Mouse (Mus musculus) T-cell, adult 2 months (primary cell): ENCODE results near the gene Psmb11.
A peak's percentile ranks its signal among the peaks of the same experiment; 100 is the strongest.
"Not testable (repeated sequence)": the region's sequence is repeated elsewhere in the genome, so short reads cannot be mapped to it uniquely, and the experiment has no call there.

ENCODE experiments used
- DNase-seq: peaks from one replicate; pipeline ENCODE4 v3.0.0; 2022; ENCODE audit warnings: low spot score

Psmb11 gene

GRCm38 (mm10) chr14:54603038-54603654, 18.1 kb upstream of the Psmb11 start:
- peak; percentile 96 for DNase-seq

GRCm38 (mm10) chr14:54603686-54604085, 17.5 kb upstream of the Psmb11 start:
- no peak for DNase-seq

DNA sequence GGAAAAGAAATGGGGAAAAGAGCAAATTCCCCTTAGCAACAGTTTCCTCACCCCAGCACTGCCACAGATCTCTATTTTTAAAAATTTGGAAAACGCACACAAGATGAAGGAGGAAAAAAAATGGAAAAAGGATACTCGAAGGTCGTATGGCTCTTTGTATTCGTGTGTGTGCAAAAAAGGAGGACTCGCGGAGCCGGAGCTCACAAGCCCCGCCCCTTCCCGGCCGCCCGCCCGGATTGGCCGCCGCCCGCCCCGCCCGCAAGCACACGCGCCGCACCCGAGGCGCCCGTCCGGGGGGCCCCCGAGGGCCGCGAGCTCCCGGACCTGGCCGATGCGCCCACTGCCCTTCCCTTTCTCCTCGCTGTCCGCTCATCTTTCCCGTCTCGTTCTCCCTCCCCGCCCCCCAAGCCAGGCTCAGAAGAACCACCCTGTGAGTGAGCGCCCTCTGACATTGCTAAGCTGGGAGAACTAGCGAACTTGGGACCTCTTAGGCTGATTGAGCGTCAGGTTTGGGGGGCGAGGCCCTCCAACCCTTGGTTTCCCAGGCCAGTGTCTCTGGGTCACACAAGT, 15.4 kb upstream of the Psmb11 start, which contains the start of gene 4931414P19Rik:
TSS of gene 4931414P19Rik (minus strand) at position 242 of the 570 bp plus-strand sequence.
- peak; percentile 57 for DNase-seq

DNA sequence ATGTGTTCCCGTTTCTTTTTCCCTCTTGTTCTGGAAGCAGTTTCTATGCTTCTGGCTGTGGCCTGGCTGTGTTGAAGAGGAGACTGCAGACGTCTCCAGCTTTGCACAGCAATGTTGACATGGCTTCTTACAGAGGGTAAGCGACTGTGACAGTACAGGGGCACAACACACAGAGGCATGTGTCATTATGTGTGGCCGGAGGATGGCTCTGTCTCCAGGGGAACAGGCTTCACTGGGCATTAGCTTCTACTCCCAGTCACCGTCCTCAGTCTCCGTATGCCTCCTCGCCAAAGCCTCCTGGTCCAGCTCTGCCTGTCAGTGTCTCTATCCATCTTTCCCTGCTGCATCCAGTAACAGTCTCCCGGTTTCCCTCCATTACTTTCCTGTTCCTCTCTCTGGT, 14.0 kb upstream of the Psmb11 start:
- DNase-seq = no peak

DNA sequence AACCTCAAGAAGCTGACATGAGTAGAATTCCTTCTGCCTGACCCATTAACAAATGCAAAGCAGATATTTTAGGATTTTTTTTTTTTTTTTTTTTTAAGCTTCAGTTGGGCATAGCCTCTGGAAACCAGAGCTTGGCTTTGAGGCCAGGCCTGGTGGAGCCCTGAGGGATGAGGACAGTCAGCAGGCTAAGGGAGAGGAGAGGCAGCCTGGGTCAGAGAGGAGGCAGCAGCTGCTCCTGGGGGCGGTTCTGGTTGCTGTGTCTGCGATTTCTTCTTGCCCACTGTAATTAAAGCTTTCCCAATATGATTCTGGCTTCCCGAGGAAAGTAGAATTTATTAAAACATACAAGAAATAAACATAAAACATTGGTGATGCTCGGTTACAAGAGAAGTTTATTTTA, 12.0 kb upstream of the Psmb11 start:
- DNase-seq = no peak

DNA sequence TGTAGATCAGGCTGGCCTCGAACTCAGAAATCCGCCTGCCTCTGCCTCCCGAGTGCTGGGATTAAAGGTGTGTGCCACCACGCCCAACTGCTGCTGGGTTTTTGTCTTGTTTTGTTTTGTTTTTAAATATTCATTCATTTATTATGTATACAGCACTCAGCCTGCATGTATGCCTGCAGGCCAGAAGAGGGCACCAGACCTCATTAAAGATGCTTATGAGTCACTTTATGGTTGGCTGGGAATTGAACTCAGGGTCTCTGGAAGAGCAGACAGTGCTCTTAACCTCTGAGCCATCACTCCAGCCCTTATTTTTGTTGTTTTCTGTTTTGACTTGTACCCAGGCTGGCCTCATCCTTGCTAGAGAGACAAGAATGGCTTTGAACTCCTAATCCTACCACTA, 11.3 kb upstream of the Psmb11 start:
- DNase-seq = peak; percentile 34

DNA sequence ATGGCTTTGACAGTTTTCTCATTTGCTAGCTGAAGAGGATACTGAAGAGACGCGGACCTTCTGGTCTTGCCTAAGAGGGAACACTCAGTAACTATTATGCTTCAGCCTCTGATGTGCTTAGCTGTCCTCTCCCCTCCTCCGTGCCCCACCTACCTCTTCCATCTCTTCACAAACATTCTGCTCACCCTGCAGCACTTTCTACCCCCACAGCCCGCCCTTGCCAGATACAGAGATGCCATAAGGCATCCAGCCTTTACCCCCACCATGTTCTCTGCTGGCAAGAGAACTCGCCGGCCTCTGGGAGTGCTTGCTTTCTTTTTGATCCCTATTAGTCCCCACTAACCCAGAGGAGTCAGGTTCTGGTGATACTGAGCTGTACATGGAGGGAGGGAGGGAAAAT, 10.6 kb upstream of the Psmb11 start:
- DNase-seq = no peak

DNA sequence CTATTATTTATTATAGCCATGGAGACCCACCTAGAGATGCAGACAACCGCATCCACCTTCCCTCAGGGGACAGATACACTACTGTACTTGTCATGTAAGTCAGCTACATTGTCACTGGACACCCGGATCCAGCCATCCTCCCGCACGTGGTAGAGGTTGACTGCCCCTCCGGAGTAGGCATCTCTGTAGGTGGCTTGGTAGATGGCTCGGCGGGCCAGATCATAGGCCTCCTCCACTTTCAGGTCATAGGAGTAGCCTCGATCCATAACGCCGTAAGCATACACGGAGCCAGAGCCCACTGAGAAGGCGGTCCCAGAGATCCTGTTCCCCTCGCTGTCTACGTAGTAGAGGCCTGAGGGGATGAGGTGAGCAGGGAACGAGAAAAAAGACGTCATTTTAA, 7.1 kb upstream of the Psmb11 start:
- DNase-seq = not testable (repeated sequence)

GRCm38 (mm10) chr14:54616226-54616825, 4.9 kb upstream of the Psmb11 start:
- no peak for DNase-seq

GRCm38 (mm10) chr14:54617152-54617896, 3.9 kb upstream of the Psmb11 start:
- DNase-seq = no peak

DNA sequence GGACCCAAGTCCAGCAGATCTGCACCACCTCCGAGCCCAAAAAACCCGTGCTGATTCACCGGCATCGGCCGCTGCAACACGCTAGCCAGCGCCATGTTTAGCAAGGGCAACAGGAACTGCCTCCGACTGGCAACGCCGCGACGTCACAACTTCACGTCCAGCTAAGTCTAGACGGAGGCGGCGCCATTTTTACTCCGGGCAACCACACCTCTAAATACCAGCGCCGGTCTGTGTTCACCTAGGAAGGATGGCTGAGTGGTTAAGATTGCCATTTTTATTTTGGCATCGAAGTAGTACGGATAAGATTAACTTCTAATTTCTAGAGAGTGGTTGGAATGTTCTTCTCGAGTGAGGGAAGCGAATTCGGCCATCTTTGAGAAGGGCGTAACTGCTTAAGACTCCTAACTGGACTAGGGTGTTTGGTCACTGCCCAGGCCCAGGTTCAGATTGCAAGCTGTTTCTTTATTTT, 3.3 kb upstream of the Psmb11 start, which contains the start of gene Psmb5:
TSS of gene Psmb5 (minus strand) at position 126 of the 469 bp plus-strand sequence.
- peak; percentile 87 for DNase-seq

DNA sequence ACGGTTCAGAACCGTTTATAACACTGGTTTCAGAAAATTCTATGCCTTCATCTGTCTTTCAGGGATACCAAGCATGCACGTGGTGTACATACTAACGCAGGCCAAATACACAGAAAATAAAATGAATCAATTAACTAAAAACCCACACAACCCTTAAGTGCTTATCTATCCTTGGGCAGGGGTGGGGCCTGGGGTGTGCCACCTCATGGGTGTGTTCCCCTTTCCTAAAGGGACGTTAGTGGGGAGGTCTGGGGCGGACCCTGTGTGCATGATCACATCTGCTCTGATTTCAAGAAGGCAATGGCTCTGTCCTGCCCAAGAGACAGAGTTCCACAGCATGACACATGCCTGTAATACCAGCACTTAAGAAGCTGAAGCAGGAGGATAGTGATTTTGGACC, 2.1 kb downstream of the Psmb11 start:
- DNase-seq = no peak

GRCm38 (mm10) chr14:54624976-54625375, 3.7 kb downstream of the Psmb11 start:
- no peak for DNase-seq

- no peak for DNase-seq
Observed at GRCm38 (mm10) chr14:54628103-54628502, 6.9 kb downstream of the Psmb11 start.

- DNase-seq = no peak
Observed at GRCm38 (mm10) chr14:54629797-54630196, 8.6 kb downstream of the Psmb11 start.

DNA sequence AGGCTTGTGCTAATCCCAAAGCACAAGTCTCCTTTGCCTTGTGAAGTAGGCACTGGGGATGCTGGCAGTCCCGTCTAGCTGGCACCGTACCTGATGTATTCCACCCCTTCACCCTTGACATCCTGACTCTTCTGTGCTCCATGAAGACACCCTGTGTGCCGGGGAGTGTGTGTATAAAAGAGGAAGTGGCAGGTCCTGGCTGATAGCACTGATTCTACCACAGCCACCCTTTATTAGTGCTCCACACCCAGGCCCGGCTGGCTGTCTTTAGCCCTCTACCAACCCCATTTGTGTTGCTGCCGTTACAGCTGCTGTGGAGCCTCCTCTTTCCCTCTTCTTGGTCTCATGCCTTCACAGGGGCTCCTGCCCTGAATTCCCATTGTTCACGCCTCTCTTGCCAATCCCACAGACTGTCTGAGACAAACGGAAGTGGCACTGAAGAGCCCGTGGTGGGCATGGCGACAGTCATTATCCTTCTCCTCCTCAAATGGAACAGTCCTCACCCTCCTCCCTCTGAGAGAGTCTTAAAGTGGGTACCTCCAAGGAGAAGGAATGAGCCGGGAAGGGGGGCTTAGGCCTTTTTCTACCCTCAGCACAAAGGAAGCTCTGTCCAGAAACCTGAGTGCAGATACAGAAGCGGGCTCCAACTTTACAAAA, 9.5 kb downstream of the Psmb11 start:
- no peak for DNase-seq

- DNase-seq = no peak
Observed at GRCm38 (mm10) chr14:54631240-54631599, 10.0 kb downstream of the Psmb11 start.

- DNase-seq = no peak
Observed at GRCm38 (mm10) chr14:54632252-54632651, 11.0 kb downstream of the Psmb11 start.

DNA sequence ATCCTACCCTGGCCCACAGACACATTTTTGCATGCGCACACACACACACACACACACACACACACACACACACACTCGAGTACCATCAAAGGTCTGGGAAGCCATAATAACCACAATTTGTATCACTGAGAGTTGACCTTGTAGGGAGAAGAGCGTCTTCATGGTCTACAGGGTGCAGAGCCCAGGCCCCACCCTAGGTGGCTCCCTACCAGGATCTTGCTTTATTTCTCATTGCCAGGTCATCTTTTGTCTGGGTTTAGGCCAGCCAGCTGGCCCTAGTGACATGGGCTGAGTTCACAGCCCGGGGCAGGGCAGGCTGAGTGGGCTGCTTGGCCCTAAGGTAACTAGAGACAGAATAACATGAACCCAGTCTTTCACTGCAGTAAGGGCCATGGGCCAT, 12.9 kb downstream of the Psmb11 start:
- no peak for DNase-seq

DNA sequence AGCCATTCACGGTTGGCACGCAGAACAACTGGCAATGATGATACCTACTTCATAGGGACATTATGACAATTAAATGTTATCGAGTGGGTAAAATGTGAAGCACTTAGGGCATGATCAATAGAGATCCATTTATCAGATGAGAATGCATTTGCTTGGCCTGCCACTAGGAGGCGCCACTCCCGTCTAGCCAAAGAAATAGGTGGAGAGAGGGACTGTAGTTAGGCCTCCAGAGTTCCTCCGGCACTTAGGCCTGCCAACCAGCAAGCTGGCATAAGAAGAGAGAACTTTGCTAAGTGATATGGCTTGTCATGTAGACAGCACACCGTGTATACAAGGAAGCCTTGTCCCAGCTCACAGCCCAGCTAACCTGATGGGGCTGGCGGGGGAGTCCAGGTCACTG, 15.7 kb downstream of the Psmb11 start:
- peak; percentile 57 for DNase-seq

DNA sequence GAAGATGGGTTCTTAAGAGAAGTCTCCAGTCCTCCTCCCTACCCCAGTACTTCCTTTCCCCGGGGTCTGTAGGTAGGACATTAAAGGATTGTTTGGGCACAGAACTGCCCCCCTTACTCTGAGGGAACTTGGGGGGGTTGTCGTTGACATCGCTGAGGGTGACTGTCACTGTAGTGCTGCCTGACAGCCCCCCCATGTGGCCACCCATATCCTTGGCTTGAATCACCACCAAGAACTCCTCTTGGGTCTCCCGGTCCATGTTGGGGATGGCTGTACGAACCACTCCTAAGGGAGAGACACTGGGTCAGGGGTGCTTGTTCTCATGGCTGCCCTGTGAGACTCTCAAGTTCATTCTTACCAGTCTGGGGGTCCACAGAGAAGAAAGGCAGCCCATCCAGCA, 17.0 kb downstream of the Psmb11 start:
- no peak for DNase-seq

DNA sequence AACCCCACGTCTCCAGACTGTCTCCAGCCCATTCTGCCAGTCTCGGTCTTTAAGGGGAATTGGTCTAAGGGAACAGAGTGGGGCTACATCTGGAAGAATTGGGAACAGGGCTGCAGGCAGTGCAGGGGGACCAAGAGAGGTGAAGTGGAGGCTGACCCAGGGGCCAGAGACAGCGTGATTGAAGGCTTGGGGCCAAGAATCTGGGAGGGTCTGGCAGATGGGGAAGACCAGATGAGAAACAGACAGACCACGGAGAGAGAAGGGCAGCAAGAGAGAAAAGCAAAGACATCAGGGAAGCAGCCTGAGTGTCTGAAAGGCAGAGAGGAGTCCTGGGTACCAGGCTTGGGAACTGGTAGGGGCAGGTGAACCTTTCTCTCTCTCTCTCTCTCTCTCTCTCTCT, 18.9 kb downstream of the Psmb11 start:
- DNase-seq = no peak
